Mouse (Mus musculus): ENCODE measurements around the gene Mmp14. TPM values are rescaled to one million over a fixed set of nuclear protein-coding genes. Genes with fewer than 3 reads are reported as not detected.

Gene Mmp14
- total and polyA plus RNA-seq, 3 experiments: 19.4 to 29.9 TPM; not detected in 1

- TF ChIP-seq CHD2 (IDR thresholded peaks at IDR 0.05; ENCODE audit: low read length): no peak; the same call in 1 of the 2 replicates
- TF ChIP-seq MAX (IDR thresholded peaks at IDR 0.05; ENCODE audit: low read length): peak; percentile 26; the same call in 1 of the 2 replicates
- no peak for TF ChIP-seq E2F4 (IDR thresholded peaks at IDR 0.05; ENCODE audit: borderline replicate concordance, low read depth, low read length)
- TF ChIP-seq POLR2AphosphoS5 (IDR thresholded peaks at IDR 0.05; ENCODE audit: borderline replicate concordance, low read depth, low read length): no peak
- TF ChIP-seq MYC (IDR thresholded peaks at IDR 0.05; ENCODE audit: low read depth, low read length): peak; percentile 80; the same call in 1 of the 2 replicates
- TF ChIP-seq CTCF (IDR thresholded peaks at IDR 0.05 in 2 of 3, conservative IDR thresholded peaks at IDR 0.05 in 1 of 3; ENCODE audit: control insufficient read depth in 1 of 3, insufficient read depth in 1 of 3, low read depth in 2 of 3, low read length in 3 of 3, poor library complexity in 1 of 3, severe bottlenecking in 1 of 3): peak; percentile 59 to 99 (median 81); a peak in 5 of 6 replicates
- peak; percentile 39; the same call in 1 of the 2 replicates for TF ChIP-seq GATA1 (IDR thresholded peaks at IDR 0.05; ENCODE audit: low read depth, low read length)
- peak; percentile 96 for TF ChIP-seq RAD21 (IDR thresholded peaks at IDR 0.05; ENCODE audit: low read depth, low read length)
- TF ChIP-seq JUND (IDR thresholded peaks at IDR 0.05; ENCODE audit: low read depth, low read length): 0 out of 2 replicates have a peak, but pooled peaks have one; percentile 12
- TF ChIP-seq CHD1 (IDR thresholded peaks at IDR 0.05; ENCODE audit: low read depth, low read length): no peak
These were observed 13.8 kb upstream of the Mmp14 start, which contains the start of gene Slc7a7 (continued) for GRCm38 (mm10) chr14:54417623-54418081.

GRCm38 (mm10) chr14:54421014-54421413, 10.4 kb upstream of the Mmp14 start:
- peaks cover 13% of the 10 kb centered on the region for H3K79me2 ChIP-seq (ENCODE audit: control insufficient read depth, insufficient read depth, low read length, poor library complexity)
- H3K27me3 ChIP-seq (ENCODE audit: control insufficient read depth in 1 of 2, insufficient read depth in 2 of 2, low read length in 2 of 2): no peaks in the 10 kb centered on the region
- no peak overlapping the region for H3K4me3 ChIP-seq (ENCODE audit: control insufficient read depth in 1 of 2, insufficient read depth in 1 of 2, low read depth in 2 of 2, low read length in 2 of 2)
- peaks cover 8 to 27% of the 10 kb centered on the region in 2 experiments for H3K4me1 ChIP-seq (ENCODE audit: control insufficient read depth in 1 of 2, insufficient read depth in 2 of 2, low read length in 2 of 2)
- no peak overlapping the region for H3K27ac ChIP-seq (ENCODE audit: control insufficient read depth, low read depth, low read length)
- H3K9me3 ChIP-seq (replicated peaks; ENCODE audit: insufficient read depth, low read length): no peaks in the 10 kb centered on the region
- peak; percentile 15 for DNase-seq (ENCODE audit: low read depth, low spot score)
- peaks cover 0 to 26% of the 10 kb centered on the region in 2 experiments; a peak in 2 of 4 replicates for H3K36me3 ChIP-seq (ENCODE audit: control insufficient read depth in 1 of 2, insufficient read depth in 2 of 2, low read length in 2 of 2)
- TF ChIP-seq RCOR1 (IDR thresholded peaks at IDR 0.05; ENCODE audit: low read depth, low read length) (no peak), TCF12 (IDR thresholded peaks at IDR 0.05; ENCODE audit: low read depth, low read length) (no peak), MYC (IDR thresholded peaks at IDR 0.05; ENCODE audit: low read depth, low read length) (no peak), UBTF (IDR thresholded peaks at IDR 0.05; ENCODE audit: borderline replicate concordance, insufficient read depth, low read depth, low read length) (no peak), ZKSCAN1 (IDR thresholded peaks at IDR 0.05; ENCODE audit: low read depth, low read length) (no peak), MYB (IDR thresholded peaks at IDR 0.05; ENCODE audit: low read depth, low read length) (no peak), POLR2AphosphoS2 (IDR thresholded peaks at IDR 0.05; ENCODE audit: low read length) (no peak), TBP (IDR thresholded peaks at IDR 0.05; ENCODE audit: low read depth, low read length) (no peak), MAFK (IDR thresholded peaks at IDR 0.05; ENCODE audit: borderline replicate concordance, low read depth, low read length) (no peak), CHD2 (IDR thresholded peaks at IDR 0.05; ENCODE audit: low read length) (no peak), USF2 (IDR thresholded peaks at IDR 0.05; ENCODE audit: borderline replicate concordance in 1 of 2, insufficient read depth in 1 of 2, low read depth in 1 of 2, low read length in 2 of 2) (no peak), ETS1 (IDR thresholded peaks at IDR 0.05; ENCODE audit: low read depth, low read length) (no peak), TAL1 (IDR thresholded peaks at IDR 0.05; ENCODE audit: low read length) (no peak), POLR2AphosphoS5 (IDR thresholded peaks at IDR 0.05; ENCODE audit: borderline replicate concordance, low read depth, low read length) (no peak), USF1 (IDR thresholded peaks at IDR 0.05; ENCODE audit: low read depth, low read length) (no peak), EP300 (IDR thresholded peaks at IDR 0.05; ENCODE audit: low read depth in 1 of 2, low read length in 2 of 2) (no peak), ZNF384 (IDR thresholded peaks at IDR 0.05; ENCODE audit: low read depth, low read length) (no peak), JUND (IDR thresholded peaks at IDR 0.05; ENCODE audit: low read depth, low read length) (no peak)
- H3K9ac ChIP-seq (ENCODE audit: control insufficient read depth, low read depth, low read length, poor library complexity, severe bottlenecking): no peak overlapping the region
